Mouse (Mus musculus) embryonic facial prominence, embryonic 14.5 days (tissue): ENCODE measurements around the gene Ptgfrn. TPM values are rescaled to one million over a fixed set of nuclear protein-coding genes. Genes with fewer than 3 reads are reported as not detected.

Source experiments
- ATAC-seq: fragments of 200-750 bp; cut with Nextera tagmentation; 2 replicates; pipeline ENCODE4 v1.8.0; 2017; ENCODE audit warnings: low read depth, moderate number of reproducible peaks, moderate TSS enrichment
- DNase-seq: peaks from one replicate; pipeline ENCODE4 v3.0.0-alpha.2; 2015; ENCODE audit warnings: low spot score
- H3K27ac ChIP-seq: fragments of 300-500 bp; sonication (generic); replicated peaks from 2 replicates; pipeline ENCODE4 v1.5.1; 2014; ENCODE audit warnings: low read depth, mild to moderate bottlenecking, low read length, moderate library complexity
- H3K27me3 ChIP-seq: fragments of 300-500 bp; sonication (generic); replicated peaks from 2 replicates; pipeline ENCODE4 v1.6.1; 2014; ENCODE audit warnings: low read length; ENCODE audit not compliant: control insufficient read depth, insufficient read depth
- H3K36me3 ChIP-seq: fragments of 300-500 bp; sonication (generic); 2 replicates; pipeline ENCODE4 v1.6.1; 2014; ENCODE audit warnings: low read length, mixed read lengths; ENCODE audit not compliant: control insufficient read depth, insufficient read depth
- H3K4me1 ChIP-seq: fragments of 300-500 bp; sonication (generic); 2 replicates; pipeline ENCODE4 v1.6.1; 2014; ENCODE audit warnings: antibody characterized with exemption, low read length; ENCODE audit not compliant: control insufficient read depth, insufficient read depth
- H3K4me2 ChIP-seq: fragments of 300-500 bp; sonication (generic); 2 replicates; pipeline ENCODE4 v1.6.1; 2014; ENCODE audit warnings: low read depth, mild to moderate bottlenecking, low read length, moderate library complexity, mixed read lengths
- H3K4me3 ChIP-seq: fragments of 300-500 bp; sonication (generic); 2 replicates; pipeline ENCODE4 v1.5.1; 2014; ENCODE audit warnings: low read depth, mild to moderate bottlenecking, low read length
- H3K9ac ChIP-seq: fragments of 300-500 bp; sonication (generic); 2 replicates; pipeline ENCODE4 v1.6.1; 2014; ENCODE audit warnings: low read depth, mild to moderate bottlenecking, low read length, moderate library complexity, mixed read lengths
- H3K9me3 ChIP-seq: fragments of 300-500 bp; sonication (generic); 2 replicates; pipeline ENCODE4 v1.6.1; 2016; ENCODE audit warnings: low read length; ENCODE audit not compliant: control insufficient read depth
- WGBS: fragments of 180-500 bp; shearing (Covaris S2); extraction: QIAGEN DNeasy Blood & Tissue Kit; methylation state at CpG from one replicate; pipeline ENCODE4 v1.1.7; 2014; 5-methylcytosine and 5-hydroxymethylcytosine counted together
- polyA plus RNA-seq: library from polyadenylated mRNA; unstranded; fragments of >200 nt; fragmentation: Nextera tagmentation; extraction: Ambion mirVana; gene quantifications from 2 replicates; pipeline ENCODE4 v1.2.1, GENCODE M21; 2014

Gene Ptgfrn
- 9.7 and 10.2 TPM in 2 replicates for polyA plus RNA-seq

GRCm38 (mm10) chr3:101110043-101110837, at the start of gene Ptgfrn:
Ptgfrn (minus strand) TSS chr3:101110278.
- H3K9me3 ChIP-seq, result no peaks in the 10 kb centered on the region
- peak; percentile 92 for DNase-seq
- 1% methylated on average over 32 of the region's 81 CpGs for WGBS
- peak within 1 kb of the TSS; percentile 92 for H3K4me2 ChIP-seq
- peak within 1 kb of the TSS; percentile 92 for H3K27ac ChIP-seq
- ATAC-seq, result peak; percentile 84
- peaks cover 39% of the 10 kb centered on the region for H3K4me1 ChIP-seq
- no peaks in the 10 kb centered on the region for H3K36me3 ChIP-seq
- H3K4me3 ChIP-seq, result peak within 1 kb of the TSS; percentile 80
- H3K9ac ChIP-seq, result peak within 1 kb of the TSS; percentile 93
- no peaks in the 10 kb centered on the region for H3K27me3 ChIP-seq

- Histone ChIP-seq H3K27me3 (no peaks in the 10 kb centered on the region), H3K9ac (no peak overlapping the region), H3K4me3 (no peak overlapping the region), H3K36me3 (no peaks in the 10 kb centered on the region), H3K4me2 (no peak overlapping the region), H3K9me3 (no peaks in the 10 kb centered on the region), H3K4me1 (peaks cover 33% of the 10 kb centered on the region), H3K27ac (no peak overlapping the region)
- no peak for DNase-seq
- WGBS, result 70% methylated on average over 4 of the region's 4 CpGs
- ATAC-seq, result no peak
These were observed 49.6 kb upstream of the Ptgfrn start for GRCm38 (mm10) chr3:101159701-101160100.

- ATAC-seq, result no peak
- H3K9me3 ChIP-seq, result no peaks in the 10 kb centered on the region
- H3K4me2 ChIP-seq, result no peak overlapping the region
- no peak overlapping the region for H3K9ac ChIP-seq
- H3K36me3 ChIP-seq, result no peaks in the 10 kb centered on the region
- DNase-seq, result no peak
- H3K4me3 ChIP-seq, result no peak overlapping the region
- H3K27me3 ChIP-seq, result no peaks in the 10 kb centered on the region
- H3K4me1 ChIP-seq, result no peaks in the 10 kb centered on the region
- H3K27ac ChIP-seq, result no peak overlapping the region
- WGBS, result 97% methylated on average over 1 of the region's 1 CpGs
These were observed 44.0 kb upstream of the Ptgfrn start for GRCm38 (mm10) chr3:101154067-101154466.

GRCm38 (mm10) chr3:101153341-101153740, 43.3 kb upstream of the Ptgfrn start:
- H3K36me3 ChIP-seq, result no peaks in the 10 kb centered on the region
- H3K9ac ChIP-seq, result no peak overlapping the region
- H3K9me3 ChIP-seq, result peaks cover under 1% of the 10 kb centered on the region; the same call in 1 of the 2 replicates
- 66% methylated on average over 3 of the region's 3 CpGs for WGBS
- H3K4me1 ChIP-seq, result no peaks in the 10 kb centered on the region
- H3K27me3 ChIP-seq, result no peaks in the 10 kb centered on the region
- ATAC-seq, result no peak
- H3K27ac ChIP-seq, result no peak overlapping the region
- no peak for DNase-seq
- H3K4me3 ChIP-seq, result no peak overlapping the region
- H3K4me2 ChIP-seq, result no peak overlapping the region

GRCm38 (mm10) chr3:101146126-101146772, 36.2 kb upstream of the Ptgfrn start:
- DNase-seq, result no peak
- 75% methylated on average over 7 of the region's 7 CpGs for WGBS
- peaks cover 3% of the 10 kb centered on the region for H3K4me1 ChIP-seq
- no peaks in the 10 kb centered on the region for H3K36me3 ChIP-seq
- no peak overlapping the region for H3K4me2 ChIP-seq
- no peak overlapping the region for H3K9ac ChIP-seq
- no peak overlapping the region for H3K4me3 ChIP-seq
- no peak overlapping the region for H3K27ac ChIP-seq
- no peak for ATAC-seq
- H3K27me3 ChIP-seq, result no peaks in the 10 kb centered on the region
- H3K9me3 ChIP-seq, result peaks cover 12% of the 10 kb centered on the region

GRCm38 (mm10) chr3:101145292-101146046, 35.4 kb upstream of the Ptgfrn start:
- peak; percentile 63 for DNase-seq

GRCm38 (mm10) chr3:101144366-101144948, 34.4 kb upstream of the Ptgfrn start:
- H3K9me3 ChIP-seq, result peaks cover 12% of the 10 kb centered on the region
- peak; percentile 41; the same call in 1 of the 2 replicates for ATAC-seq
- H3K27ac ChIP-seq, result no peak overlapping the region
- DNase-seq, result no peak
- 55% methylated on average over 6 of the region's 6 CpGs for WGBS
- no peak overlapping the region for H3K4me3 ChIP-seq
- no peak overlapping the region for H3K9ac ChIP-seq
- no peak overlapping the region for H3K4me2 ChIP-seq
- H3K27me3 ChIP-seq, result no peaks in the 10 kb centered on the region
- H3K36me3 ChIP-seq, result no peaks in the 10 kb centered on the region
- H3K4me1 ChIP-seq, result peaks cover 3% of the 10 kb centered on the region

More at GRCm38 (mm10) chr3:101145292-101146046, 35.4 kb upstream of the Ptgfrn start:
- Histone ChIP-seq H3K27me3 (no peaks in the 10 kb centered on the region), H3K4me2 (0 out of 2 replicates have a peak overlapping the region, but pooled peaks have one; percentile 21), H3K4me3 (0 out of 2 replicates have a peak overlapping the region, but pooled peaks have one; percentile 4), H3K9me3 (peaks cover 12% of the 10 kb centered on the region), H3K4me1 (peaks cover 3% of the 10 kb centered on the region), H3K36me3 (no peaks in the 10 kb centered on the region), H3K9ac (no peak overlapping the region), H3K27ac (no peak overlapping the region)
- WGBS, result 43% methylated on average over 10 of the region's 10 CpGs
- peak; percentile 63 for ATAC-seq

- H3K4me1 ChIP-seq, result peaks cover 3% of the 10 kb centered on the region
- H3K4me3 ChIP-seq, result no peak overlapping the region
- ATAC-seq, result no peak
- no peak overlapping the region for H3K9ac ChIP-seq
- H3K27ac ChIP-seq, result no peak overlapping the region
- WGBS, result 83% methylated on average over 7 of the region's 7 CpGs
- H3K9me3 ChIP-seq, result peaks cover 12% of the 10 kb centered on the region
- no peak overlapping the region for H3K4me2 ChIP-seq
- no peaks in the 10 kb centered on the region for H3K27me3 ChIP-seq
- DNase-seq, result no peak
- H3K36me3 ChIP-seq, result no peaks in the 10 kb centered on the region
These were observed 33.4 kb upstream of the Ptgfrn start for GRCm38 (mm10) chr3:101143465-101143864.
